Mouse (Mus musculus): ENCODE measurements around the gene Tpra1. TPM values are rescaled to one million over a fixed set of nuclear protein-coding genes. Genes with fewer than 3 reads are reported as not detected.

Gene Tpra1
- polyA plus RNA-seq, 1 experiment, result 163 TPM

DNA sequence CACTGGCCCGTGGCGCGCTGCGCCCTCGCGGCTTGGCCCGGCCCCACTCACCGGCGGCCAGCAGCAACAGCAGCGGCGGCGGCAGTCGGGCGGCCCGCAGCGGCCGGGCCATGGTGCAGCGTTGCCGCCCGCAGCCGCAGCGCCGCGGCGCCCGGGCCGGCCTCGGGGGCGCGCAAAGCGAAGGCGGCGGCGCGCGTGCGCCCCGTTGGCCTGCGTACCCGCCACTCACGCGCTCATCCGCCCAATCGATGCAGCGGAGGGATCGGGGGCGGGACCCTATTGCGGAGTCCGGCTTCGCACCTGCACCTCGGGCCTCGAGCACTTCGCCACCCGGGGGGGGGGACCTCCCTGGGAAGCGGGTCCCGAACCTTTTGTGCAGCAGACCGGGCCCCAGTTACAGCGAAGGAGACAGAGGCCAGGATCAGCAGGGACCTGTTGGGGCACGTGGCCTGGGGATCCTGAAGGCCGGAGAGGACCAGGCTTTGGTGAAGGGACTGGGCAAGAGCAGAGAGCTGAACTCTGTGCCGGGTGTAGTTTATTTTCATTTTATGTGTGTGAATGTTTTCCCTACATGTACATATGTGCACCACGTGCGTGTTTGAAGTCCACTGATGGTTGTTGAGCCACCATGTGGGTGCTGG, 27.1 kb upstream of the Tpra1 start, which contains the start of gene Podxl2:
TSS of gene Podxl2 (minus strand) at position 177 of the 641 bp plus-strand sequence.
- 6% methylated on average over 60 of the region's 63 CpGs for WGBS
- Histone ChIP-seq H3K27me3 (ENCODE audit: control insufficient read depth, insufficient read depth, low read length) (peaks cover 15% of the 10 kb centered on the region), H3K4me1 (ENCODE audit: control insufficient read depth, insufficient read depth, insufficient read length) (peaks cover 5% of the 10 kb centered on the region), H3K27ac (ENCODE audit: insufficient read depth, low read length) (no peak within 1 kb of the TSS), H3K4me3 (ENCODE audit: extremely low read depth, insufficient read depth, insufficient read length) (peak within 1 kb of the TSS; percentile 33), H3K36me3 (ENCODE audit: control insufficient read depth, insufficient read depth, low read length) (no peaks in the 10 kb centered on the region)
- TF ChIP-seq POLR2A (IDR thresholded peaks at IDR 0.05; ENCODE audit: low read depth, low read length) (no peak), CTCF (IDR thresholded peaks at IDR 0.05; ENCODE audit: extremely low read depth, insufficient read depth, insufficient read length, insufficient replicate concordance) (no peak)
- no peak for DNase-seq (ENCODE audit: low read depth in 1 of 2, low spot score in 2 of 2)

DNA sequence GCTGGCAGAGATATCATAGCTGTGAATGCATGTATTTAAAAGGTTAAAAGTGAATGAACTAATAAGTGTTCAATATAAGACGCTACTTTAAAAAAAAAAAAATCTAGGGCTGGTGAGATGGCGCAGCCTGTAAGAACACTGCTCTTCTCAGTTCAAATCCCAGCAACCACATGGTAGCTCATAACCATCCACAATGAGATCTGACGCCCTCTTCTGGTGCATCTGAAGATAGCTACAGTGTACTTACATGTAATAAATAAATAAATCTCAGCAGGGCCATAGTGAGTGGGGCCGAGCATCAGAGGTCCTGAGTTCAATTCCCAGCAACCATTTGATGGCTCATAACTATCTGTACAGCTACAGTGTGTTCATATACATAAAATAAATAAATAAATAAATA, 22.6 kb upstream of the Tpra1 start:
- 75% methylated on average over 4 of the region's 4 CpGs for WGBS
- no peak overlapping the region for H3K4me3 ChIP-seq (ENCODE audit: extremely low read depth, insufficient read depth, insufficient read length)

DNA sequence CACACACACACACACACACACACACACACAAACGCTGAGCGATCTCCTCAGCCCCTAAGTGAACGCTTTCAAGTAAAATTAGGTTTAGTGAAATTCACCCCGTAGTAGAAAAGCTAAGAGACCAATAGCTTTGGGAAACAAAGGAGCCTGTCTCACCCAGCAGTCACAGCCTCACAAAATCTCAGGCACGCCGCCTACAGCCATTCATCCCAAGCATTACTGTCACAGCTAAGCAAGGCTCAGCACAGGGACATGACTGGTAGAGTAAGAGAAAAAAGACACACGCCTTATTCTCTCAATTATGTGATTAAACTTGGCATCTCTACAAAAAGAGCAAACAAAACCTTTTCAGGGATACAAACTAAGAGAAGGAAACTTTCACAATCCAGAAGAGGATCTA, 20.7 kb upstream of the Tpra1 start:
- Histone ChIP-seq H3K36me3 (ENCODE audit: control insufficient read depth, insufficient read depth, low read length) (peaks cover 23% of the 10 kb centered on the region), H3K4me3 (ENCODE audit: extremely low read depth, insufficient read depth, insufficient read length) (no peak overlapping the region), H3K27me3 (ENCODE audit: control insufficient read depth, insufficient read depth, low read length) (no peaks in the 10 kb centered on the region), H3K27ac (ENCODE audit: insufficient read depth, low read length) (no peak overlapping the region), H3K4me1 (ENCODE audit: control insufficient read depth, insufficient read depth, insufficient read length) (no peaks in the 10 kb centered on the region)
- 94% methylated on average over 7 of the region's 7 CpGs for WGBS
- no peak for TF ChIP-seq POLR2A (IDR thresholded peaks at IDR 0.05; ENCODE audit: low read depth, low read length)
- no peak for TF ChIP-seq CTCF (IDR thresholded peaks at IDR 0.05; ENCODE audit: extremely low read depth, insufficient read depth, insufficient read length, insufficient replicate concordance)
- DNase-seq (ENCODE audit: low read depth in 1 of 2, low spot score in 2 of 2), result no peak

More for the DNA sequence above, 22.6 kb upstream of the Tpra1 start:
- Histone ChIP-seq H3K27ac (ENCODE audit: insufficient read depth, low read length) (no peak overlapping the region), H3K27me3 (ENCODE audit: control insufficient read depth, insufficient read depth, low read length) (peaks cover 7% of the 10 kb centered on the region; the same call in 1 of the 2 replicates), H3K4me1 (ENCODE audit: control insufficient read depth, insufficient read depth, insufficient read length) (peaks cover 2% of the 10 kb centered on the region), H3K36me3 (ENCODE audit: control insufficient read depth, insufficient read depth, low read length) (peaks cover 11% of the 10 kb centered on the region)
- TF ChIP-seq POLR2A (IDR thresholded peaks at IDR 0.05; ENCODE audit: low read depth, low read length) (no peak), CTCF (IDR thresholded peaks at IDR 0.05; ENCODE audit: extremely low read depth, insufficient read depth, insufficient read length, insufficient replicate concordance) (no peak)
- no peak for DNase-seq (ENCODE audit: low read depth in 1 of 2, low spot score in 2 of 2)

DNA sequence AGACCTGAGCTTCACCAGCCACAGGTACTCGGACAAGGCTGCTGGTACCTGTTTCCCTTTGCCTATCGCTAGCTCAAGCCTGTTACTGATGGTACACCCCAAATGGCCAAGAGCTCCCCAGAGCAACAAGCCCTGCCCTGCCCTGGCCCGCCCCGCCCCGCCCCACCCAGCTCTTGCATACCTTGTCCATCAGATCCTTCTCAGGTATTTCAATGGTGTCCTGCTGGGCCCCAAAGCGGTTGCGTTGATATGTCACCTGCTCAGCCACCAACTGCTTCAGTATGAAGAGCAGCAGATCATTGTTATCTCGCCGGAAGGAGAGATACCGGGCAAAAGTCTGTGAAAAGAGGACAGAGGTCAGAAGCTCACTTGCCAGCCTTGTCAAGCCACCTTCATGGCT, 17.9 kb upstream of the Tpra1 start:
- H3K4me1 ChIP-seq (ENCODE audit: control insufficient read depth, insufficient read depth, insufficient read length), result no peaks in the 10 kb centered on the region
- DNase-seq (ENCODE audit: low read depth in 1 of 2, low spot score in 2 of 2), result no peak
- H3K27me3 ChIP-seq (ENCODE audit: control insufficient read depth, insufficient read depth, low read length), result no peaks in the 10 kb centered on the region
- peaks cover 47% of the 10 kb centered on the region for H3K36me3 ChIP-seq (ENCODE audit: control insufficient read depth, insufficient read depth, low read length)
- TF ChIP-seq POLR2A (IDR thresholded peaks at IDR 0.05; ENCODE audit: low read depth, low read length) (no peak), CTCF (IDR thresholded peaks at IDR 0.05; ENCODE audit: extremely low read depth, insufficient read depth, insufficient read length, insufficient replicate concordance) (no peak)
- H3K27ac ChIP-seq (ENCODE audit: insufficient read depth, low read length), result no peak overlapping the region
- WGBS, result 97% methylated on average over 10 of the region's 10 CpGs
- no peak overlapping the region for H3K4me3 ChIP-seq (ENCODE audit: extremely low read depth, insufficient read depth, insufficient read length)

DNA sequence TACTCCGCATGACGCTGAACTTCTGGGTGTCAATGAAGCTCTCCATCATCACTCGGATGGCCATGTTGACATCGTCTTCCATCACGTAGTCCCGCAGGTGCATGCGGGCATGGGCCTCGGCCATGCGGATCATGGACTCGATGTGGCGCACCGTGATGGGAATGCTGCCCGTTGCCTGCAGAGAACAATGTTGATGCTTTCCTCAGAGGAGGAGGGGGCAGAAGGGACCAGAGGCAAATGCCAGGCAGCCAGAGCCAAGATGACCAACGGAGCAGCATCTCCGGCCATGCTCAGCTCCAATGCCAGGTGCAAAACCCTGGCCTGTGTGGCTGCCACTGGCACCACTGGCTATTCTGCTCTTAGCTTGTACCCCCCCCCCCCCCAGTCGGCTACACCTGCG, 17.4 kb upstream of the Tpra1 start:
- no peak for DNase-seq (ENCODE audit: low read depth in 1 of 2, low spot score in 2 of 2)
- Histone ChIP-seq H3K27ac (ENCODE audit: insufficient read depth, low read length) (no peak overlapping the region), H3K36me3 (ENCODE audit: control insufficient read depth, insufficient read depth, low read length) (peaks cover 52% of the 10 kb centered on the region), H3K4me1 (ENCODE audit: control insufficient read depth, insufficient read depth, insufficient read length) (no peaks in the 10 kb centered on the region), H3K4me3 (ENCODE audit: extremely low read depth, insufficient read depth, insufficient read length) (no peak overlapping the region), H3K27me3 (ENCODE audit: control insufficient read depth, insufficient read depth, low read length) (no peaks in the 10 kb centered on the region)
- WGBS, result 95% methylated on average over 17 of the region's 17 CpGs
- TF ChIP-seq CTCF (IDR thresholded peaks at IDR 0.05; ENCODE audit: extremely low read depth, insufficient read depth, insufficient read length, insufficient replicate concordance), result no peak
- TF ChIP-seq POLR2A (IDR thresholded peaks at IDR 0.05; ENCODE audit: low read depth, low read length), result no peak

DNA sequence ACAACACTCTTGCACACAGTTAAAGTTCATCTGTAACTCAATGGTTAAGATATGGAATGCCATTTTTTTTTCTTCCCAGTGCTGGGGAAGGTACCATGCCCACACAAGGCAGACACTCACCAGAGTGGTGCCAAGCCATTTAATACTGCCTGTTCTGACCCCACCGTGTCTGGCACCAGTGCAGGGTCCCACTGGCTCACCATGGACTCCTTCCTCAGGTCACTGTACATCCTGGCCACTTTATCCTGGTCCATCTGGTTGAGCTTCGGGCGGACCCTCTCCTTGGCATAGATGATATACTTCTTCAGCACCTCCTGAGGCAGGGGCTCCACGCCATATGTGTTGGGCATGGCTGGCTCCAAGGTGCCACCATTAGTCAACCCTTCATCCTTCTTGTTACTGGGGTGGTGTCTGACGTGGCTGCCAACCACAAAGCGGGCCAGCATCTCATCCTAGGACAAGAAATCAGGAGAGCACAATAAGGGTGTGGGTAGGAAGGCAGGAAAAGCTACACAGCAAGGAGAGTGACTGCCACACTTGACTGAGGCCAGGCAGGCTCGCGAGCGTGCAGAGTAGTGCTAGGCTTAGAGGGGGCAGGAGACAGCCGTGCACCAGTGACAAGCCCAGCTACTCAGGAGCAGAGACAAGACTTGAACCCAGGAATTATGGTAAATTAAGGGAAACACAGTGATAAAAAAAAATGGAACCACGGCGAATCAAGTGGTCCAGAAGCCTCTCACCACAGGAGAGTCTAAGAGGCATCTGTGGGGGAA, 16.2 kb upstream of the Tpra1 start:
- TF ChIP-seq CTCF (IDR thresholded peaks at IDR 0.05; ENCODE audit: extremely low read depth, insufficient read depth, insufficient read length, insufficient replicate concordance), result no peak
- no peak for TF ChIP-seq POLR2A (IDR thresholded peaks at IDR 0.05; ENCODE audit: low read depth, low read length)
- 75% methylated on average over 12 of the region's 12 CpGs for WGBS

More for the DNA sequence above, 16.2 kb upstream of the Tpra1 start:
- Histone ChIP-seq H3K36me3 (ENCODE audit: control insufficient read depth, insufficient read depth, low read length) (peaks cover 60% of the 10 kb centered on the region), H3K27me3 (ENCODE audit: control insufficient read depth, insufficient read depth, low read length) (no peaks in the 10 kb centered on the region), H3K4me3 (ENCODE audit: extremely low read depth, insufficient read depth, insufficient read length) (no peak overlapping the region), H3K27ac (ENCODE audit: insufficient read depth, low read length) (no peak overlapping the region), H3K4me1 (ENCODE audit: control insufficient read depth, insufficient read depth, insufficient read length) (no peaks in the 10 kb centered on the region)
- DNase-seq (ENCODE audit: low read depth in 1 of 2, low spot score in 2 of 2), result no peak

Data from spleen, adult 2 months (tissue).